Mouse (Mus musculus) heart, embryonic 14.5 days (tissue): ENCODE data around the gene Gins2. TPM values are rescaled to one million over a fixed set of nuclear protein-coding genes. Genes with fewer than 3 reads are reported as not detected.

Source experiments
- ATAC-seq: fragments of 200-750 bp; cut with Nextera tagmentation; 2 replicates; pipeline ENCODE4 v1.8.0; 2017; ENCODE audit warnings: low read depth, moderate TSS enrichment; ENCODE audit not compliant: insufficient number of reproducible peaks, insufficient read depth, low FRiP score
- H3K27ac ChIP-seq, 2 experiments: fragments of 200-500 bp in 1 of 2; fragments of 300-500 bp in 1 of 2; sonication (generic) in 1 of 2; replicated peaks in 1 of 2; 2 replicates each; pipeline ENCODE4 v1.5.1; 2012 to 2014; ENCODE audit warnings: low read depth in 2 of 2, low read length in 2 of 2, control low read depth in 1 of 2, mild to moderate bottlenecking in 1 of 2, mixed read lengths in 1 of 2; ENCODE audit not compliant: control insufficient read depth in 1 of 2, insufficient read depth in 1 of 2
- H3K27me3 ChIP-seq: fragments of 300-500 bp; sonication (generic); 2 replicates; pipeline ENCODE4 v1.6.1; 2014; ENCODE audit warnings: mild to moderate bottlenecking, low read length, control low read depth; ENCODE audit not compliant: control insufficient read depth, insufficient read depth
- H3K36me3 ChIP-seq: fragments of 300-500 bp; sonication (generic); 2 replicates; pipeline ENCODE4 v1.6.1; 2014; ENCODE audit warnings: mild to moderate bottlenecking, control low read depth, low read length, mixed read lengths; ENCODE audit not compliant: control insufficient read depth, insufficient read depth
- H3K4me1 ChIP-seq, 2 experiments: fragments of 200-500 bp in 1 of 2; fragments of 300-500 bp in 1 of 2; sonication (generic) in 1 of 2; 2 replicates each; pipeline ENCODE4 v1.6.1; 2012 to 2014; ENCODE audit warnings: low read length in 2 of 2, control low read depth in 1 of 2, mixed read lengths in 1 of 2; ENCODE audit not compliant: control insufficient read depth in 2 of 2, insufficient read depth in 2 of 2
- H3K4me2 ChIP-seq: fragments of 300-500 bp; sonication (generic); 2 replicates; pipeline ENCODE4 v1.6.1; 2014; ENCODE audit warnings: mild to moderate bottlenecking, low read length
- H3K4me3 ChIP-seq, 2 experiments: fragments of 200-500 bp in 1 of 2; fragments of 300-500 bp in 1 of 2; sonication (generic) in 1 of 2; 2 replicates each; pipeline ENCODE4 v1.5.1; 2012 to 2014; ENCODE audit warnings: low read length in 2 of 2, mild to moderate bottlenecking in 2 of 2, control low read depth in 1 of 2, low read depth in 1 of 2, moderate library complexity in 1 of 2; ENCODE audit not compliant: control insufficient read depth in 1 of 2, insufficient read depth in 1 of 2
- H3K9ac ChIP-seq: fragments of 300-500 bp; sonication (generic); 2 replicates; pipeline ENCODE4 v1.6.1; 2014; ENCODE audit warnings: mild to moderate bottlenecking, low read length
- H3K9me3 ChIP-seq: fragments of 300-500 bp; sonication (generic); 2 replicates; pipeline ENCODE4 v1.6.1; 2016; ENCODE audit warnings: low read length, control low read depth; ENCODE audit not compliant: control insufficient read depth
- WGBS: fragments of 180-500 bp; shearing (Covaris S2); extraction: QIAGEN DNeasy Blood & Tissue Kit; methylation state at CpG from one replicate; pipeline ENCODE4 v1.1.7; 2014; 5-methylcytosine and 5-hydroxymethylcytosine counted together
- polyA plus RNA-seq: library from polyadenylated mRNA; unstranded; fragments of >200 nt; fragmentation: Nextera tagmentation; extraction: Ambion mirVana; gene quantifications from 2 replicates; pipeline ENCODE4 v1.2.1, GENCODE M21; 2014

The Gins2 gene
- polyA plus RNA-seq: 51.1 and 60.6 TPM in 2 replicates

DNA sequence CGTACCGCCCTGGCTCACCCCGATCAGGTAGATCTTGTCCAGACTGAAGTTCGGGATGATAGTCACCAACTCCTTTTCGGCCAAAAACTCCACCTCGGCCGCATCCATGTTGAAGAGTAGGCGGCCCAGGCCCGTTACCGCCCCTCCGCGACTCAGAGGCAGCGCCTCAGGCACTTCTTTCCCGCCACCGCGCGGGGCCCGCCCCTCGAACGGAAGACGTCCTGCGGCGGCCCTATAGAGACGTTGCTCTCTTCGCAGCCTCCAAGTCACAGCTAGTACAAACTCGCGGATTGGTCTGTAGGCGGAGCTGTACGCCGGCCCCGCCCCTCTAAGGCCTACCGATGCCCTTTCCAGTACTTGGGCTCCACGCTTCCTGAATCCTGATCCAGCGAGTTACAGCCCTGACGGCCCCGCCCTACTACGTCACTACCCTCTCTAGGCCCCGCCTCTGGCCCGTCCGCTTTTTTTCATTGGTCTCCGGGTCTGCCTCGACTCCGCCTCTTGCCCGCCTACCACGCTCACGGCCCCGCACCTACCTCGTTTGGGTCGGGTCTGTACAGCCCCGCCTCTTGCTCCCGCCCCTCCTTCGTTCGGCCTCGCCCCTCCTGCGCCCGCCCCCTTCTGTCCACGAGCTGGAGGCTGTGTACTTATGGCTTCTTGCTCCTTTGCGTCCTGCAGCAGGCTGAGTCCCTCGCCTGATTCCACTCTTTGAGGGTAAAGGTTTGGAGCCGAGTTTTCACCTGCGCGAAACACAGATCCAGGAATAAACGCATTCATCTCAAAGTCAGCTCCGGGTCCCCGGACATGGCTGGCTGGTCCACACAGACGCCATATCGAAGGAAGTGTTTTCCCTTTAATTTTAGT, at the start of gene Gins2:
Gene Gins2 (minus strand): TSS at position 397 of the 864 bp plus-strand sequence.
- H3K9ac ChIP-seq: peak within 1 kb of the TSS; percentile 91
- H3K9me3 ChIP-seq: no peaks in the 10 kb centered on the region
- peak within 1 kb of the TSS; percentile 54 to 89 for H3K27ac ChIP-seq
- H3K27me3 ChIP-seq: no peaks in the 10 kb centered on the region
- H3K4me2 ChIP-seq: peak within 1 kb of the TSS; percentile 93
- H3K4me3 ChIP-seq: peak within 1 kb of the TSS; percentile 58 to 76
- peak; percentile 97 for ATAC-seq
- under 1% methylated on average over 67 of the region's 67 CpGs for WGBS
- peaks cover 29% of the 10 kb centered on the region for H3K36me3 ChIP-seq
- peaks cover 8 to 27% of the 10 kb centered on the region in 2 experiments; a peak in 3 of 4 replicates for H3K4me1 ChIP-seq

DNA sequence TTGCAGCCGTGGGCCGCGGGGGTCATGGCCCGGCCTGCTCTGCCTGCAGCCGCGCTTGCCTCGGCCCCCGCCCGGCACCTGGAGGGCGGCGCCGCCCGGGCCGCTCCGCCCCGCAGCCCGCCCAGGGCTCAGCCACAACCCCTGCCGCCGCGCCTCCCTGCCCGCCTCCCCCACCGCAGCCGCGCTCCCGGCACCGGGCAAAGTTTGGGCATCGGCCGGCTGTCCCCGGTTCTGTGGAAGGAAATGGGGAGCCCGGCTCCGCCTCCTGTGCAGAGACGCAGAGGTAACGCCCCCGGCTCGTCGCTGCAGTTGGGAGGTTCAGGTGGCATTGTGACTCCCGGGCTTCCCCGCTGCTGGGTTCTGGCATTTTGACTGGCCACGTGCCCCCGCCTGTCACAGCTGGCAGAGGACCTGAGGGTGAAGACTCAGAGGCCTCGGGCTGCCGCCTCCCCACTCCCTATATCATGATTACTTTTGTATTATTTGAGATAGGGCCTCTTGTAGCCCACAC, 45.3 kb upstream of the Gins2 start:
- Histone ChIP-seq H3K36me3 (no peaks in the 10 kb centered on the region), H3K27ac (no peak overlapping the region; a peak in 1 of 4 replicates), H3K4me1 (peaks cover 5 to 10% of the 10 kb centered on the region in 2 experiments; a peak in 2 of 4 replicates), H3K9ac (peak overlapping the region; percentile 71), H3K4me2 (peak overlapping the region; percentile 97), H3K9me3 (no peaks in the 10 kb centered on the region), H3K4me3 (peak overlapping the region; percentile 54 to 58), H3K27me3 (peaks cover 13% of the 10 kb centered on the region; the same call in 1 of the 2 replicates)
- WGBS: under 1% methylated on average over 38 of the region's 42 CpGs
- ATAC-seq: peak; percentile 20; the same call in 1 of the 2 replicates

DNA sequence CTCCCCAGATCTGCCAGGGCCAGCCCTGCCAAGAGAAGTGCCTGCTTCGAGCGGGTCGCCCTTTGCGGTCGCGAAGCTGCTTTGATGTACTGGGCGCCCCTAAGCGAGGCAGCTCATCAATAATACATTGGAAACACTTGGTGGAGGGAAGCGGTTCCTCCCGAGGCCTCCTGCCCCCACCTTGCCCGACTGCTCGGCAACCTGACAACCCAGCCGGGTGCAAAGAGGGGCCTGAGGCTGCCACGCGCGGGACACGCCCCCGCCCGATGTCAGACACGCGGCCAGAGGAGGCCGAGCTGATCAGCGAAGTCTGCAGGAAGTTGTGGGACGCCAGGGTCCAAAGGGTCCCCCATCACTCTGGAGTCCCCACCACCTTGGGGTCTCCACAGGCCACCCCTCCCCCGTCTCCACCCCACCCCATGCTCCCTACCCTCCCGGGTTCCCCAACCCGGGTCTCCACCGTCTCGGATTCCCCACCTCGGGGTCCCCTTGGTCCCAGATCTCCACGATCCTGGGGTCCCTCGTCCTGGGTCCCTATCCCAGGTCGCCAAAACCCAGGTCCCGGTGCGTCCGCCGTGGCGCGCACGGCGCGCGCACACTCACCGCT, 44.7 kb upstream of the Gins2 start:
- no peaks in the 10 kb centered on the region for H3K36me3 ChIP-seq
- under 1% methylated on average over 40 of the region's 44 CpGs for WGBS
- H3K9me3 ChIP-seq: no peaks in the 10 kb centered on the region
- peaks cover 13% of the 10 kb centered on the region; the same call in 1 of the 2 replicates for H3K27me3 ChIP-seq
- no peak for ATAC-seq
- H3K27ac ChIP-seq: no peak overlapping the region
- peak overlapping the region; percentile 97 for H3K4me2 ChIP-seq
- H3K4me1 ChIP-seq: peaks cover 5 to 10% of the 10 kb centered on the region in 2 experiments; a peak in 2 of 4 replicates
- H3K9ac ChIP-seq: peak overlapping the region; percentile 71
- H3K4me3 ChIP-seq: peak overlapping the region; percentile 54 to 58

DNA sequence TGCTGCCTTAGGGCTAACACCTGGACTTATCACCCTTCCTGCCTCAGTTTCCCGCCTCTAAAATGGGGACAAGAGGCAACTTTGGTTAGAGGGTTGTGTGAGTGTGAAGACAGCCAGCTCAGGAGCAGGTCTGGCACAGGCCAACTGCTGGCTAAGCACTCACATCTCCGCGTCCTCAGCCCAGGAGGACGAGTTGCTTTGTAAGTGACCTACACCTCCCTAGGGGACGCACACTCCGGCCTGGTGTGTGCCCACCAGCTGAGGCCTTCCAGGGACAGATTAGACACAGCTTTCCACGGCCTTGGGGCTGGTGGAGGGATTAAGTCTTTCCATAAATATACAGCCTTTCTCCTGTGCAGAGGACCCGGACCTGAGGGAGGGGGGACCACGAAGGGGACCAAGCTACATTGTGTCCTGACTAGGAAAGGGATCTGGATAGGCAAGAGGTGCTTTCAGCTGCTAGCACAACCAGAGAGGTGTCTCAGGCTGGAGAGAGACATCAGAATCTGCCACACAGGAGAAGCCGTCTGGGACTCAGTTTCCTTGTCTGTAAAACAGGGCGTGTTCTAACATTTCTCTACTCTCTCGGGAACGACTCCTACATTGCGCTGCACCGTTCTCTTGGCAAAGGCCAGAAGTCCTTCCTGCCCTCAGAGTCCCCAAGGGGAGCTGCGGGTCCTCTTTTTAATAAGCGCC, 44.0 kb upstream of the Gins2 start:
- Histone ChIP-seq H3K4me1 (peaks cover 5 to 10% of the 10 kb centered on the region in 2 experiments; a peak in 2 of 4 replicates), H3K9ac (peak overlapping the region; percentile 71; the same call in 1 of the 2 replicates)

DNA sequence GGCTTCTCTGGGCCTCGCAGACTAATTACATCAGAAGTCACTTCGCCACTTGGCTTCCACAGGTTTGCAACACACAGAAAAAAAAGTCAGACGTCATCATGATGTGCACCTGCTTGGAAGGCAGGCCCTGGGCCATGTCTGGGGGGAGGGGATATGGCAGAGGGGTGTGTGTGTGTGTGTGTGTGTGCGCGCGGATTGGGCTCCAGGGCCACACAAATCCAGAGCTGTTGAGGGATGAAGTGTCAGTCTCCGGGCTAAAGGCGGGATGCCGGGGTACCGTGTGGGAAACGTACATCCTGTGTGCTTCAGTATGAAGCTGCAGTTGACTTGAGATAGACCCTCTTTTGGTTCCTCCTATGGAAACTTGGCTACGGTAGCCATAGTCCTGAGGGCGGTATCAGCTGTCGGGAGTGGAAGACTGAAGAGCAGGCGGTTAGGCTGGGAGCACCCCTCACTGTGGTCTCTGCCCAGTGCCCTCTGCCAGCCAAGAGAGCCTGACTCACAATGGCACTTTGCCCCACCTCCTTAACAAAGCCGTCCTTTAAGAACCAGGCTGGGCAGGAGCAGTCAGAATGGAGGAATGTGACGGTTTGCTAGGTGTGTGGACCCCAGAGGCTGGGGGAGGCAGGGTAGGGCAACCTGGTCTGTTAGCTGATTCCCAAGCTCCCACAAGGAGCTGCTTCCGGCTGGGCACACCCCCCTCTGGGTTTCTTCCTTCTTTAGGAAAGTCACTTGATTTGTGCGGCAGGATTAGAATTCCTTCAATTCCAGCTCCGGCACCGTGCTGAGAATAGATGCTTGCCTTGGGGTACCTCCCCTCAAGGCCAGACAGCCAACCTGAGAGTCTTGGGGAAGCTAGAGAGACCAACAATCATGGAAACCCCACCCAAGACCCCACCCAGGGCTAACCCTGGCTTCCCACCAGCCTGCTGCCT, 42.6 kb upstream of the Gins2 start:
- Histone ChIP-seq H3K36me3 (no peaks in the 10 kb centered on the region), H3K27me3 (peaks cover 13% of the 10 kb centered on the region; the same call in 1 of the 2 replicates), H3K9me3 (no peaks in the 10 kb centered on the region), H3K4me1 (peaks cover 5 to 10% of the 10 kb centered on the region in 2 experiments; a peak in 2 of 4 replicates), H3K4me2 (no peak overlapping the region), H3K9ac (no peak overlapping the region), H3K27ac (no peak overlapping the region), H3K4me3 (no peak overlapping the region)
- 75% methylated on average over 21 of the region's 21 CpGs for WGBS
- no peak for ATAC-seq

More for the DNA sequence above, 44.0 kb upstream of the Gins2 start:
- H3K36me3 ChIP-seq: no peaks in the 10 kb centered on the region
- H3K27me3 ChIP-seq: peaks cover 13% of the 10 kb centered on the region; the same call in 1 of the 2 replicates
- peak overlapping the region; percentile 54 to 58 for H3K4me3 ChIP-seq
- peak overlapping the region; percentile 97 for H3K4me2 ChIP-seq
- WGBS: 29% methylated on average over 17 of the region's 17 CpGs
- H3K9me3 ChIP-seq: no peaks in the 10 kb centered on the region
- H3K27ac ChIP-seq: no peak overlapping the region
- no peak for ATAC-seq

DNA sequence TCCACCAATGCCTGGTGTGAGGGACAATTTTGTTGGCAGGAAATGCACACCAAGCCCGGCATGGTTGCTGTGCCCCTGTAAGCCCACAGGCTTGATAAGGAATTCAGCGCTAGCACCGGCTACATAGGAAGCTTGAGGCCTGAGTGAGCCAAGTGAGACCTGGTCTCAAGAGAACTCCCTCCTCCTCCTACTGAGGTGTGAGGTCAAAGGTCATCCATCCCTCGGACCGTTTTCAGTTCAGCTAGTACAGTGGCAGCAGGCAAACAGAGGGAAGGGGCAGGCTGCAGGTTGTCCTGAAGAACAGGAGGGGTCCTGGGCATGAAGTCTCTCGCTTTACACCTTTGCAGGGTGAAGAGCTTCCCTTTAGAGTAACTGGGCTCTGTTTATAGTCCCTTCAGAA, 41.7 kb upstream of the Gins2 start:
- H3K27ac ChIP-seq: no peak overlapping the region
- H3K4me3 ChIP-seq: no peak overlapping the region
- no peaks in the 10 kb centered on the region for H3K9me3 ChIP-seq
- 44% methylated on average over 6 of the region's 6 CpGs for WGBS
- H3K9ac ChIP-seq: no peak overlapping the region
- no peaks in the 10 kb centered on the region for H3K36me3 ChIP-seq
- no peak overlapping the region for H3K4me2 ChIP-seq
- peaks cover 5 to 10% of the 10 kb centered on the region in 2 experiments; a peak in 2 of 4 replicates for H3K4me1 ChIP-seq
- no peak for ATAC-seq
- peaks cover 13% of the 10 kb centered on the region; the same call in 1 of the 2 replicates for H3K27me3 ChIP-seq
